Mouse (Mus musculus) hindbrain, postnatal 0 days (tissue): ENCODE measurements around the gene Vmn1r192. TPM values are rescaled to one million over a fixed set of nuclear protein-coding genes. Genes with fewer than 3 reads are reported as not detected.
"Not testable (repeated sequence)": the region's sequence is repeated elsewhere in the genome, so short reads cannot be mapped to it uniquely, and the experiment has no call there.

Source experiments
- ATAC-seq: fragments of 200-750 bp; cut with Nextera tagmentation; 2 replicates; pipeline ENCODE4 v1.8.0; 2017; ENCODE audit warnings: mild to moderate bottlenecking, moderate TSS enrichment, moderate library complexity
- DNase-seq: peaks from one replicate; pipeline ENCODE4 v3.0.0-alpha.2; 2015; ENCODE audit warnings: low spot score
- H3K27ac ChIP-seq: fragments of 300-500 bp; sonication (generic); 2 replicates; pipeline ENCODE4 v1.5.1; 2014; ENCODE audit warnings: mild to moderate bottlenecking
- H3K27me3 ChIP-seq: fragments of 300-500 bp; sonication (generic); 2 replicates; pipeline ENCODE4 v1.6.1; 2014; ENCODE audit warnings: low read length, mixed read lengths; ENCODE audit not compliant: insufficient read depth
- H3K36me3 ChIP-seq: fragments of 300-500 bp; sonication (generic); 2 replicates; pipeline ENCODE4 v1.6.1; 2014; ENCODE audit warnings: low read length, mixed read lengths; ENCODE audit not compliant: insufficient read depth
- H3K4me1 ChIP-seq: fragments of 300-500 bp; sonication (generic); 2 replicates; pipeline ENCODE4 v1.6.1; 2014; ENCODE audit warnings: antibody characterized with exemption, low read length, mixed read lengths; ENCODE audit not compliant: insufficient read depth
- H3K4me2 ChIP-seq: fragments of 300-500 bp; sonication (generic); 2 replicates; pipeline ENCODE4 v1.6.1; 2014; ENCODE audit warnings: low read depth, mild to moderate bottlenecking, low read length, moderate library complexity, mixed read lengths
- H3K4me3 ChIP-seq: fragments of 300-500 bp; sonication (generic); 2 replicates; pipeline ENCODE4 v1.5.1; 2014; ENCODE audit warnings: low read length
- H3K9ac ChIP-seq: fragments of 300-500 bp; sonication (generic); replicated peaks from 2 replicates; pipeline ENCODE4 v1.6.1; 2014; ENCODE audit warnings: mild to moderate bottlenecking, low read length, moderate library complexity, mixed read lengths
- H3K9me3 ChIP-seq: fragments of 300-500 bp; sonication (generic); 2 replicates; pipeline ENCODE4 v1.6.1; 2016; ENCODE audit warnings: low read length, mixed read lengths
- CTCF ChIP-seq: IDR thresholded peaks from 2 replicates; pipeline ENCODE4 v1.5.1; 2016; ENCODE audit warnings: antibody characterized with exemption, control low read depth, low read depth
- WGBS: fragments of 180-500 bp; shearing (Covaris S2); extraction: QIAGEN DNeasy Blood & Tissue Kit; methylation state at CpG from one replicate; pipeline ENCODE4 v1.1.7; 2014; 5-methylcytosine and 5-hydroxymethylcytosine counted together
- polyA plus RNA-seq: library from polyadenylated mRNA; unstranded; fragments of >200 nt; fragmentation: Nextera tagmentation; extraction: Ambion mirVana; gene quantifications from 2 replicates; pipeline ENCODE4 v1.2.1, GENCODE M21; 2015
- total RNA-seq: library from RNA; depleted of rRNA; stranded (reverse); fragments of >200 nt; gene quantifications from 2 replicates; pipeline ENCODE4 v1.2.3, GENCODE M21; 2014; rRNA removed

Vmn1r192 gene
- total RNA-seq, result not detected in 2 replicates
- not detected in 2 replicates for polyA plus RNA-seq

DNA sequence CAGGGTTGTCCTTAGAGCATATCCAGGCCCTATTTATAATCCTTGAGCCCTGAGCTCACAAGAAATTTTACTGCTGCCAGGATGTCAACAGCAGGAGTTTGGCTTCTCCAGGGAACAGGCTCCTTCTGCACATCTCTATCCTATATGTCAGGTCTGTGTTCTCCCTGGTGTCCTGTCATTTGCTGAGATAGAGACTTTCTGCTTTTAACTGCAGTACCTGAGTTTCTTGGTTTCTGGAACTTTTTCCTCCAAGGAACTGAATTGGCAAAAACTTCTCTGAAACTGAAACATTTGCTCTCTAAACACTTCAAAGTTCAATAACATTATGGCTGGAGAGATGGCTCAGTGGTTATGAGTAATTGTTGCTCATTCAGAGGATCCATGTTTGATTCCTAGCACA lies at the start of gene Vmn1r192:
Gene Vmn1r192, minus strand, starts transcription at position 101 of the 400 bp plus-strand sequence.
- H3K36me3 ChIP-seq, result no peaks in the 10 kb centered on the region
- H3K4me1 ChIP-seq, result no peaks in the 10 kb centered on the region
- H3K9ac ChIP-seq, result no peak within 1 kb of the TSS
- no peaks in the 10 kb centered on the region for H3K27me3 ChIP-seq
- TF ChIP-seq CTCF, result no peak
- no peaks in the 10 kb centered on the region for H3K9me3 ChIP-seq
- H3K27ac ChIP-seq, result no peak within 1 kb of the TSS
- no peak within 1 kb of the TSS for H3K4me3 ChIP-seq
- DNase-seq (no peak), ATAC-seq (no peak)
- no peak within 1 kb of the TSS for H3K4me2 ChIP-seq

DNA sequence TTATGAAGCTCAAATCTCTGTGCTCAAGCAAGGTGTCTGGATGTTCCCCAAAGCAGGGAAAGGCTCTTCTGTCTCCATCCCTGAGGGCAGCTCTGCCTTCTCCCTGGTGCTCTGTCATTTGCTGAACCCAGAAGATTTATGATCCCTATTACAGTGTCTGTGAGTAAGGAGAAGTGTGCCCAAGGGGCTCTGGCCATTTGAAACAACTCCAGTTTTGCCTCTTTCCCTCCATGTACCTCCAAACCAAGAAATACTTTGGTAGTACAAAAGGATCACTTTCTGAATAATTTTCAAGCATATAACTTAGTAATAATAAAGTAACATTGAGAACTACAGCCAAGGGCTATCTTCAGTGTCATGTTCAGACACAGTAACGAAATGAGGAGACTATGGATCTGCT lies 32.1 kb upstream of the Vmn1r192 start, which contains the start of gene Vmn1r193:
Gene Vmn1r193, minus strand, starts transcription at position 101 of the 400 bp plus-strand sequence.
- H3K9me3 ChIP-seq, H3K27ac ChIP-seq, H3K27me3 ChIP-seq, H3K4me3 ChIP-seq, H3K36me3 ChIP-seq, H3K9ac ChIP-seq, H3K4me1 ChIP-seq, ATAC-seq, DNase-seq, H3K4me2 ChIP-seq: not testable (repeated sequence)
- WGBS, result 83% methylated on average over 1 of the region's 1 CpGs

DNA sequence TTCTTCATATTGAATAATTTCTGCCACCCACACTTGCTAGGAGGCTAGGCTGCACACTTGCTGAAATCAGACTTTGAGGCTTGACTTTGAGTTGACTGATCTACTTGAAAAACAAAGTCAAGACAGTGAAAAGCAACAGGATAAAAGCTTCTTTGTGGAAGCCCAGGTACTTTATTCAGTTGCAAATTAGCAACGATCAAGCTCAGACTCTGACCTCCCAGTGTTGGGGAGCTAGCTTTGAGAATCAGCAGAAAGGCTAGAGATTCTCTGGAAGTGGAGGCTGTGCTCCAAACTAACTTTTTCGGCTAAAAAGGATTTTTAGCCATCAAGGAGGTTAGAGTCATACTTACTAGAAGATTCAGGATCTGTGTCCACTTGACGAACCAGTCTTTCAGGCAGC lies 1.8 kb upstream of the Vmn1r192 start:
- not testable (repeated sequence) for H3K4me1 ChIP-seq, H3K4me3 ChIP-seq, DNase-seq, ATAC-seq, H3K36me3 ChIP-seq, H3K27ac ChIP-seq, H3K9ac ChIP-seq, H3K27me3 ChIP-seq, H3K4me2 ChIP-seq, H3K9me3 ChIP-seq
- WGBS, result 65% methylated on average over 3 of the region's 3 CpGs

DNA sequence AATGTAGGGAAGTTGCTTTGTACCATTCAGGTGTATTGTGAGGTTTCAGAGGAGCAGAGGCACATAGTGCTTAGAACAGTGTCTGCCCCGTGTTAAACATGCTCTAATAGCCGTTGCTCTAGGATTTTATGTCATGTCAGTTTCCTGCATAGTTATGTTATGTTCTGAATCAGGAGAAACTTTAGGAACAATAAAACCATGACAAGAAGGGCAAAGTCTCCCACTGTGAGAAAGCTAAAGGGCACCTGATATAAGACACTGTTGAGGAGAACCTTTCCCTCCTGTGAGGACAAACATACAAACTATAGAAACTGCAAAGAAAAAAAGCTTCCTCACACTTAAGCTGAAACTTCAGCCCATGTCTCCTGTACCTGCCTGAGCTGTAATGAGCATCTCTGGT lies 556 bp downstream of the Vmn1r192 start:
- WGBS, result 74% methylated on average over 2 of the region's 2 CpGs

DNA sequence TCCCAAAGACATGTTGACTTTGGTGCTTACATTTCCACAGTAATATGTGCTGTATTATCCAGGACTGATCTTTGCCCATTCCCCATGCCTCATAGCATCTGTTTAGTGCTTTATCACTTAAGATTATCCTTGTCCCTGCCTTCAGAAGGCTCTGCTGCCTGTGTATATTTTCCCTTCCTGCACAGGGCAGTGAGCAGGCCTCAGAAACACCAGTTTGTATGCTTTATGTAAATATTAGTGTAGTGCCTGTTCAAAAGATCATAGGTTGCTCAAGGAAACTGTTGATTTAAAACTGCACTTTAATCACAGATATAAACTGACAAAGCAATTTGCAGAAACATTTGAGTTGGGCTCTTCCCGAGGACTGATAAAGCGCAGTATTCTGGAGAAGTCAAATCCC lies 1.6 kb downstream of the Vmn1r192 start:
- Histone ChIP-seq H3K4me1 (no peaks in the 10 kb centered on the region), H3K4me3 (no peak overlapping the region), H3K9me3 (no peaks in the 10 kb centered on the region), H3K27ac (no peak overlapping the region), H3K36me3 (no peaks in the 10 kb centered on the region), H3K4me2 (no peak overlapping the region), H3K27me3 (no peaks in the 10 kb centered on the region), H3K9ac (no peak overlapping the region)
- ATAC-seq (no peak), DNase-seq (no peak)
- TF ChIP-seq CTCF, result no peak
- 87% methylated on average over 2 of the region's 2 CpGs for WGBS

More for the DNA sequence above, 556 bp downstream of the Vmn1r192 start:
- Histone ChIP-seq H3K27me3 (no peaks in the 10 kb centered on the region), H3K9me3 (no peaks in the 10 kb centered on the region), H3K36me3 (no peaks in the 10 kb centered on the region), H3K4me2 (no peak overlapping the region), H3K27ac (no peak overlapping the region), H3K4me1 (no peaks in the 10 kb centered on the region), H3K9ac (no peak overlapping the region), H3K4me3 (no peak overlapping the region)
- TF ChIP-seq CTCF, result no peak
- DNase-seq, result no peak
- ATAC-seq, result no peak

DNA sequence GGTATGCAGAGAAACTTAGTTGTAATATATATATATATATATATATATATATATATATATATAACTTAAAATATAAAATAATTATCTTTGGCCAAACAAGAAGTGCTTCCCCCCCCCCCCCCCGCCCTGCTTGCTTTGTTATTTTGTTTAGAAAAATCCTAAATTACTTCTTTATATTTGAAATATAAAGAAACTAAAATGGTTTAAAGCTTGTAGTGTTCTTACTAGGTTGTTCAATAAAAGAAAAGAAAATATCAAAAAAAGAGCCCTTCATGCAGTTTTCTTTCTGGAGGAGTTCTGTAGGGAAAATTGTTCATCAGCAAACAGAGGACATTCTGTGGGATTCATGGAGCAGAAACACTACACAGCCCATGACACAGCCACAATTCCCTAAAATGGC lies 7.1 kb downstream of the Vmn1r192 start, which contains the start of gene Vmn1r191:
Gene Vmn1r191, minus strand, starts transcription at position 101 of the 400 bp plus-strand sequence.
- no peak for TF ChIP-seq CTCF
- no peak within 1 kb of the TSS for H3K4me2 ChIP-seq

DNA sequence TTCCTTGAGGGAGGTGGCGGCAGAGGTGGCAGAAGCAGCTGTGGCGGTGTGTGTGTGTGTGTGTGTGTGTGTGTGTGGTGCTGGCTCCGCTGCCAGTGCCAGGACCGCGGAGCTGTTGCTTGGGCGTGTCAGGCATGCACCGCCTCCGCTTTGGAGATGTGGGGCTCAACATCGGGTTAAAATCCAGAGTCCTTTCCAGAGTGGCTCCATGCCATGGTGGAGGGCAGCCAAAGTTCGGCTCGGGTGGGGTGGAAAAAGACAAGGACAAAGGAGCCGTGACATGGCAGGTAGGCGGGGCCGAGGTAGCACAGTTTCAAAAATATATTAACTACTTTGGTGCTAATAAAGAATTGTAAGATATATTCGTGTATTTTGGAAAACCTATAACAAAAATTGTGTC lies 22.5 kb downstream of the Vmn1r192 start:
- 93% methylated on average over 15 of the region's 15 CpGs for WGBS
- no peak for ATAC-seq
- no peak for DNase-seq
- Histone ChIP-seq H3K4me3 (no peak overlapping the region), H3K4me2 (no peak overlapping the region), H3K27ac (no peak overlapping the region), H3K36me3 (no peaks in the 10 kb centered on the region), H3K9me3 (no peaks in the 10 kb centered on the region), H3K4me1 (no peaks in the 10 kb centered on the region), H3K27me3 (no peaks in the 10 kb centered on the region), H3K9ac (no peak overlapping the region)
- TF ChIP-seq CTCF, result no peak

More for the DNA sequence above, 7.1 kb downstream of the Vmn1r192 start, which contains the start of gene Vmn1r191:
- H3K4me1 ChIP-seq, result no peaks in the 10 kb centered on the region
- no peak within 1 kb of the TSS for H3K27ac ChIP-seq
- no peak for DNase-seq
- 91% methylated on average over 1 of the region's 1 CpGs for WGBS
- H3K9me3 ChIP-seq, result no peaks in the 10 kb centered on the region
- no peak within 1 kb of the TSS for H3K4me3 ChIP-seq
- no peak for ATAC-seq
- no peaks in the 10 kb centered on the region for H3K36me3 ChIP-seq
- no peaks in the 10 kb centered on the region for H3K27me3 ChIP-seq
- no peak within 1 kb of the TSS for H3K9ac ChIP-seq
